Mouse (Mus musculus): ENCODE data around the gene Phldb1.
A peak's percentile ranks its signal among the peaks of the same experiment; 100 is the strongest.

Gene Phldb1

GRCm38 (mm10) chr9:44726431-44727146 is 8.4 kb downstream of the Phldb1 start:
- DNase-seq (ENCODE audit: extremely low spot score): peak; percentile 59

GRCm38 (mm10) chr9:44724665-44725064 is 10.3 kb downstream of the Phldb1 start:
- no peak for DNase-seq (ENCODE audit: extremely low spot score)

- DNase-seq (ENCODE audit: extremely low spot score): no peak
These were observed 10.8 kb downstream of the Phldb1 start for GRCm38 (mm10) chr9:44724223-44724622.

- DNase-seq (ENCODE audit: extremely low spot score): no peak
These were observed 11.4 kb downstream of the Phldb1 start for GRCm38 (mm10) chr9:44723521-44724041.

GRCm38 (mm10) chr9:44723008-44723407 is 12.0 kb downstream of the Phldb1 start:
- no peak for DNase-seq (ENCODE audit: extremely low spot score)

- DNase-seq (ENCODE audit: extremely low spot score): no peak
These were observed 12.4 kb downstream of the Phldb1 start for GRCm38 (mm10) chr9:44722575-44722974.

- no peak for DNase-seq (ENCODE audit: extremely low spot score)
These were observed 13.2 kb downstream of the Phldb1 start for GRCm38 (mm10) chr9:44721877-44722186.

- peak; percentile 94 for DNase-seq (ENCODE audit: extremely low spot score)
These were observed 13.7 kb downstream of the Phldb1 start for GRCm38 (mm10) chr9:44721154-44721876.

GRCm38 (mm10) chr9:44720358-44721153 is 14.4 kb downstream of the Phldb1 start:
- DNase-seq (ENCODE audit: extremely low spot score): no peak

- DNase-seq (ENCODE audit: extremely low spot score): no peak
These were observed 15.2 kb downstream of the Phldb1 start for GRCm38 (mm10) chr9:44719632-44720357.

- no peak for DNase-seq (ENCODE audit: extremely low spot score)
These were observed 15.9 kb downstream of the Phldb1 start for GRCm38 (mm10) chr9:44718937-44719631.

- DNase-seq (ENCODE audit: extremely low spot score): no peak
These were observed 17.2 kb downstream of the Phldb1 start for GRCm38 (mm10) chr9:44717822-44718242.

GRCm38 (mm10) chr9:44716997-44717821 is 17.8 kb downstream of the Phldb1 start:
- no peak for DNase-seq (ENCODE audit: extremely low spot score)

GRCm38 (mm10) chr9:44715705-44716362 is 19.2 kb downstream of the Phldb1 start:
- no peak for DNase-seq (ENCODE audit: extremely low spot score)

GRCm38 (mm10) chr9:44715109-44715508 is 19.9 kb downstream of the Phldb1 start:
- no peak for DNase-seq (ENCODE audit: extremely low spot score)

GRCm38 (mm10) chr9:44713574-44713973 is 21.4 kb downstream of the Phldb1 start:
- no peak for DNase-seq (ENCODE audit: extremely low spot score)

- no peak for DNase-seq (ENCODE audit: extremely low spot score)
These were observed 21.9 kb downstream of the Phldb1 start for GRCm38 (mm10) chr9:44713080-44713479.

GRCm38 (mm10) chr9:44711602-44712001 is 23.4 kb downstream of the Phldb1 start:
- DNase-seq (ENCODE audit: extremely low spot score): no peak

- DNase-seq (ENCODE audit: extremely low spot score): no peak
These were observed 24.8 kb downstream of the Phldb1 start for GRCm38 (mm10) chr9:44710213-44710612.

- DNase-seq (ENCODE audit: extremely low spot score): peak; percentile 51
These were observed 25.4 kb downstream of the Phldb1 start for GRCm38 (mm10) chr9:44709600-44709999.
